Mouse (Mus musculus): ENCODE data around the gene Gm17267.
"Not testable (repeated sequence)": the region's sequence is repeated elsewhere in the genome, so short reads cannot be mapped to it uniquely, and the experiment has no call there.

Gene Gm17267

GRCm38 (mm10) chrX:126017257-126017656 lies at the start of gene Gm17267:
Gene Gm17267, plus strand, starts transcription at chrX:126017557.
- not testable (repeated sequence) for DNase-seq (ENCODE audit: low spot score)

Data from urinary bladder, postnatal 14 days (tissue).